Mouse (Mus musculus): ENCODE data around the gene Macf1. TPM values are rescaled to one million over a fixed set of nuclear protein-coding genes. Genes with fewer than 3 reads are reported as not detected.

Gene Macf1
- polyA plus RNA-seq, 1 experiment from 2014 or later, result 37.1 TPM

- H3K27ac ChIP-seq (ENCODE audit: low read length), result no peak overlapping the region
- peaks cover 5% of the 10 kb centered on the region; the same call in 1 of the 2 replicates for H3K9me3 ChIP-seq (ENCODE audit: low read length)
- ATAC-seq (ENCODE audit: low FRiP score, low TSS enrichment), result no peak
- H3K36me3 ChIP-seq (ENCODE audit: insufficient read depth, low read length), result 0 out of 2 replicates have a peak, but pooled peaks cover 5% of the 10 kb centered on the region
- H3K27me3 ChIP-seq (ENCODE audit: insufficient read depth, low read length), result no peaks in the 10 kb centered on the region
- H3K9ac ChIP-seq (replicated peaks; ENCODE audit: low read length), result no peak overlapping the region
- 100% methylated on average over 1 of the region's 2 CpGs for WGBS
- no peak overlapping the region for H3K4me3 ChIP-seq (ENCODE audit: low read length)
- H3K4me2 ChIP-seq (replicated peaks; ENCODE audit: low read depth, low read length), result no peak overlapping the region
- peaks cover 23% of the 10 kb centered on the region for H3K4me1 ChIP-seq (ENCODE audit: insufficient read depth, low read length)
Measured at GRCm38 (mm10) chr4:123611241-123611640, 72.9 kb downstream of the Macf1 start.

DNA sequence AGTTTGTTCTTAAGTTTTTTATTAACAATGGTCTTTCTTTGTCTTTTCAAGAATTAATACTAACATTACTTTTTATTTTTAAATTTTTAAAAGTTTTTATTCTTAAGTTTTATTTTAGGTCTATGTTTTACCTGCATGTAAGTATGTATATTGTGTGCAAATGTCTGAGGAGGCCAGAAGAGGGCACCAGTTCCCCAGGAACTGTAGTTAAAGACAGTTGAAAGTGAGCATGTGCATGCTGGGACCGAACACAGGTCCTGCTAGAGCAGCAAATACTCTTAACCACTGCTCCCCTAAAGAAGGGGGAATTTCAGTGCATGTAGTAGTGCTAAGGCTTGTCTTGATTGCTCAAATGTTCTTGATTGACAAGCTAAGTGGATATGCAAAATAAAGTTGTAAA is 77.0 kb downstream of the Macf1 start:
- H3K27ac ChIP-seq (ENCODE audit: low read length), result no peak overlapping the region
- WGBS, result 97% methylated on average over 1 of the region's 1 CpGs
- H3K27me3 ChIP-seq (ENCODE audit: insufficient read depth, low read length), result no peaks in the 10 kb centered on the region
- no peak for ATAC-seq (ENCODE audit: low FRiP score, low TSS enrichment)
- no peak overlapping the region for H3K4me2 ChIP-seq (replicated peaks; ENCODE audit: low read depth, low read length)
- no peak overlapping the region for H3K4me3 ChIP-seq (ENCODE audit: low read length)
- H3K9ac ChIP-seq (replicated peaks; ENCODE audit: low read length), result no peak overlapping the region
- H3K4me1 ChIP-seq (ENCODE audit: insufficient read depth, low read length), result 0 out of 2 replicates have a peak, but pooled peaks cover 4% of the 10 kb centered on the region
- H3K9me3 ChIP-seq (ENCODE audit: low read length), result peaks cover 5% of the 10 kb centered on the region; the same call in 1 of the 2 replicates
- H3K36me3 ChIP-seq (ENCODE audit: insufficient read depth, low read length), result 0 out of 2 replicates have a peak, but pooled peaks cover 5% of the 10 kb centered on the region

- no peak overlapping the region for H3K4me2 ChIP-seq (replicated peaks; ENCODE audit: low read depth, low read length)
- no peak for ATAC-seq (ENCODE audit: low FRiP score, low TSS enrichment)
- WGBS, result 29% methylated on average over 5 of the region's 5 CpGs
- H3K27ac ChIP-seq (ENCODE audit: low read length), result no peak overlapping the region
- no peaks in the 10 kb centered on the region for H3K27me3 ChIP-seq (ENCODE audit: insufficient read depth, low read length)
- H3K4me3 ChIP-seq (ENCODE audit: low read length), result no peak overlapping the region
- no peak overlapping the region for H3K9ac ChIP-seq (replicated peaks; ENCODE audit: low read length)
- 0 out of 2 replicates have a peak, but pooled peaks cover 4% of the 10 kb centered on the region for H3K4me1 ChIP-seq (ENCODE audit: insufficient read depth, low read length)
- H3K36me3 ChIP-seq (ENCODE audit: insufficient read depth, low read length), result 0 out of 2 replicates have a peak, but pooled peaks cover 5% of the 10 kb centered on the region
- H3K9me3 ChIP-seq (ENCODE audit: low read length), result peaks cover 5% of the 10 kb centered on the region; the same call in 1 of the 2 replicates
Measured at GRCm38 (mm10) chr4:123605948-123606347, 78.2 kb downstream of the Macf1 start.

DNA sequence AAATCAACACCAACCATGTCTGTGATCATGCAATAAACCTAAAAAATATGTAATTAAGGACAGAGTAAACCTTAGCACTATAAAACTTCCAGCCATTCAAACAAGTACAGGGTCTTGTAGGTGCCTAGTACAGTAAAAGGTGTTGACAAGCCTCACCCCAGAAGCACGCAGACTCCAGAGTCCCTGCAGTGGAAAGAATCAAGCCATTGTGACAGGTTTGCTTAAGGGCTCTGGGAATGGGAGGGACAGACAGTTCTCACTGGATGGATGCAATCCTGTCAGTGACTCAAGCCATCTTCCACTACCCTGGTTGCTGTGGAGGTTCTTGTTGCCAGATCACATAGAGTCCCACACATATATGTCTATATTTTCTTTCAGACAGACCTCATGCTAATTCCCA is 78.9 kb downstream of the Macf1 start:
- H3K27me3 ChIP-seq (ENCODE audit: insufficient read depth, low read length), result no peaks in the 10 kb centered on the region
- H3K9ac ChIP-seq (replicated peaks; ENCODE audit: low read length), result no peak overlapping the region
- H3K36me3 ChIP-seq (ENCODE audit: insufficient read depth, low read length), result 0 out of 2 replicates have a peak, but pooled peaks cover 5% of the 10 kb centered on the region
- no peak for ATAC-seq (ENCODE audit: low FRiP score, low TSS enrichment)
- peaks cover 5% of the 10 kb centered on the region; the same call in 1 of the 2 replicates for H3K9me3 ChIP-seq (ENCODE audit: low read length)
- H3K4me2 ChIP-seq (replicated peaks; ENCODE audit: low read depth, low read length), result no peak overlapping the region
- H3K4me3 ChIP-seq (ENCODE audit: low read length), result no peak overlapping the region
- no peak overlapping the region for H3K27ac ChIP-seq (ENCODE audit: low read length)
- WGBS, result 83% methylated on average over 1 of the region's 1 CpGs
- 0 out of 2 replicates have a peak, but pooled peaks cover 4% of the 10 kb centered on the region for H3K4me1 ChIP-seq (ENCODE audit: insufficient read depth, low read length)

DNA sequence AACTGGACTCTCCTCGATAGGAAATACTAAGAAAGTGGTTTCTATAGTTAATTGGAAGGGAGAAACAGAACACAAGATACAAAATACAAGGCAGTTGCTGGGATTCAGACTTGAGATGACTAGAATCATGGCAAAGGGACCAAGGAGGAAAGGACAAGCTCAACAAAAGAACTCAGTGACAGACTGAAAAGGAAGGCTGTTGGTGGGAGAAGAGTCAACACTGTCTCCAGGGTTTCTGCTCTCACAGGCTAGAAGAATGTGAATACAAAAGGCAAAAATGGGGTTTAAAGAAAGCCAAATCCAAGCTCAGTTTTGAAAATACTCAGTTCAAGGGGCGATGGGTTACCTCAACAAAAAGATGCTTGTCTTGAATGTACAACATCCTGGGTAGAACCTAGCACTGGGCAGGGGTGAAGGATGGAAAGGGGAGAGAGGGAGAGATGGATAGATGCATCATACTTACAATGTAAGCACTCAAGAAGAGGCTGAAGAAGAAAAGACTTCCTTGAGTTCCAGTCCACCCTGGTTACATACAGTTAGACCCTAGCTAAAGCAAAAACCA is 81.4 kb downstream of the Macf1 start:
- Histone ChIP-seq H3K36me3 (ENCODE audit: insufficient read depth, low read length) (0 out of 2 replicates have a peak, but pooled peaks cover 5% of the 10 kb centered on the region), H3K4me2 (replicated peaks; ENCODE audit: low read depth, low read length) (no peak overlapping the region), H3K9ac (replicated peaks; ENCODE audit: low read length) (no peak overlapping the region), H3K4me1 (ENCODE audit: insufficient read depth, low read length) (0 out of 2 replicates have a peak, but pooled peaks cover 7% of the 10 kb centered on the region), H3K27me3 (ENCODE audit: insufficient read depth, low read length) (no peaks in the 10 kb centered on the region), H3K9me3 (ENCODE audit: low read length) (peaks cover 5% of the 10 kb centered on the region; the same call in 1 of the 2 replicates), H3K27ac (ENCODE audit: low read length) (no peak overlapping the region), H3K4me3 (ENCODE audit: low read length) (no peak overlapping the region)
- WGBS, result 97% methylated on average over 2 of the region's 2 CpGs
- ATAC-seq (ENCODE audit: low FRiP score, low TSS enrichment), result no peak

DNA sequence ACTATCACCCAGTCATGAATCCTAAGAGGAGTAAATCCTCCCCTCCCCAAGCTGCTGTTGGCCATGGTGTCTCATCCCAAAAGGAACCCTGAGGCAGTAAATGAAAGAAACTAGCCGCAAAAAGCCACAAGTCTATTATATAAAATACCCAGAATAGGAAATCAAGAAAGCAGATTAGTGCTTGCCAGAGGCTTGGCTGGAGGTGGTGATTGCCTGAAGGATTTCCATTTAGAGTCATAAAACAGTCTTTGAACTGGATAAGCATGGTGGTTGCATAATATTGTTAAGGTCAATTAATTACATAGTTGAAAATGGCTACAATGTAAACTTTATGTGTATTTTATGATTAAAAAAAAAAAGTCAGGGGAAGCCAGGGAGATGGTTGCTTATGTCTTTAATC is 83.1 kb downstream of the Macf1 start:
- Histone ChIP-seq H3K4me2 (replicated peaks; ENCODE audit: low read depth, low read length) (no peak overlapping the region), H3K9me3 (ENCODE audit: low read length) (no peaks in the 10 kb centered on the region), H3K36me3 (ENCODE audit: insufficient read depth, low read length) (no peaks in the 10 kb centered on the region), H3K4me1 (ENCODE audit: insufficient read depth, low read length) (0 out of 2 replicates have a peak, but pooled peaks cover 7% of the 10 kb centered on the region), H3K27ac (ENCODE audit: low read length) (no peak overlapping the region), H3K27me3 (ENCODE audit: insufficient read depth, low read length) (no peaks in the 10 kb centered on the region), H3K4me3 (ENCODE audit: low read length) (no peak overlapping the region), H3K9ac (replicated peaks; ENCODE audit: low read length) (no peak overlapping the region)
- no peak for ATAC-seq (ENCODE audit: low FRiP score, low TSS enrichment)
- WGBS, result 80% methylated on average over 1 of the region's 1 CpGs

DNA sequence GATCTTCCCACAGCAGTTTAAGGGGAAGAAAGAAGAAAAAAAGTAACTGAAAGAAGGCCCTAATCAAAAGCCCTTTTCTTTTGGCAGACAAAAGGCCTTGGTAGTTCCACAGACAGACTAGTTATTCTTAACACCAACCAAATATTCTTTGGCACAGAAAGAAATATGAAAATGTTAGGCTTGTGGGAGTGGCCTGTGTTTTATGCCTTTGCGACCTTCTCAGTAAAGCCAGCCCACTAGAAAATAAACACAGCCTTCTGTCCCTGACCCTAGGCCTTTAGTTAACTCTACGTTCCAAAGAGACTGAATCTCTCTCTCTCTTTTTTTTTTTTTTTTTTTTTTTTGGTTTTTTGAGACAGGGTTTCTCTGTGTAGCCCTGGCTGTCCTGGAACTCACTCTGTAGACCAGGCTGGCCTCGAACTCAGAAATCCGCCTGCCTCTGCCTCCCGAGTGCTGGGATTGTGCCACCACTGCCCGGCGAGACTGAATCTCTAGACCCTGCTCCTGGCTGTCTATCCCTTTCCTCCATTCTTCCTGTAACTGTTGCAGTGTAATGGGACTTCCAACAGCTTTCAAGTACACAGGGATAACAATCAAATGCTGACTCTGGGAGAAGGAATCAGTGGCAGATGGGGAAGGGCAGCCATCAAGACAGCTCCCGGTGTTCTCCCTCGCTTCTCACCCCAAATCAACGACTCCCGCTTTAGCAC is 85.5 kb downstream of the Macf1 start:
- no peak for ATAC-seq (ENCODE audit: low FRiP score, low TSS enrichment)
- Histone ChIP-seq H3K4me1 (ENCODE audit: insufficient read depth, low read length) (peaks cover 20% of the 10 kb centered on the region), H3K27ac (ENCODE audit: low read length) (no peak overlapping the region), H3K36me3 (ENCODE audit: insufficient read depth, low read length) (no peaks in the 10 kb centered on the region), H3K4me2 (replicated peaks; ENCODE audit: low read depth, low read length) (no peak overlapping the region), H3K4me3 (ENCODE audit: low read length) (no peak overlapping the region), H3K9me3 (ENCODE audit: low read length) (no peaks in the 10 kb centered on the region), H3K27me3 (ENCODE audit: insufficient read depth, low read length) (no peaks in the 10 kb centered on the region), H3K9ac (replicated peaks; ENCODE audit: low read length) (no peak overlapping the region)
- WGBS, result 71% methylated on average over 11 of the region's 11 CpGs

DNA sequence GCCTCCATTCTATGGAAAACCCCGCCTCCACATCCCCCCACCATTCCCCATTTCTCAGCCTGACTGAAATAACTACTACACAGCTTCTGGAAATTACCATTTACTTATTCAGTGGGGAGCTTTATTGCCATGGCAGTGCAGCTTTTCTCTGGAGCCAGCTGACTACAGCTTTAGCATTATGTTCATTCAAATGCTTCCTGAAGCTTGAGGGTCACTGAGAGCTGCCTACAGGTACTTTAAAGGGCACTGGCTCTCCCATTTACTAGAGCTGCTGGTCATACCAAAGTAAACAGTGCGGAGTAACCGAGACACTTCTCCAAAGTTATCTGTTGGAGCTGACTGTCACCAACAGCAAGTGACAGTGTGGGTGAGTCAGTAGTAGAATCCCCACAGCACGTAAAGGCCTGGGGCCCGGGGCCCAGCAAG is 89.8 kb downstream of the Macf1 start:
- H3K4me2 ChIP-seq (replicated peaks; ENCODE audit: low read depth, low read length), result no peak overlapping the region
- 60% methylated on average over 5 of the region's 5 CpGs for WGBS
- H3K27me3 ChIP-seq (ENCODE audit: insufficient read depth, low read length), result no peaks in the 10 kb centered on the region
- peak overlapping the region; percentile 71 for H3K27ac ChIP-seq (ENCODE audit: low read length)
- H3K9ac ChIP-seq (replicated peaks; ENCODE audit: low read length), result peak overlapping the region; percentile 16; the same call in 1 of the 2 replicates
- ATAC-seq (ENCODE audit: low FRiP score, low TSS enrichment), result peak; percentile 32; the same call in 1 of the 2 replicates
- H3K36me3 ChIP-seq (ENCODE audit: insufficient read depth, low read length), result no peaks in the 10 kb centered on the region
- H3K4me1 ChIP-seq (ENCODE audit: insufficient read depth, low read length), result peaks cover 33% of the 10 kb centered on the region
- no peaks in the 10 kb centered on the region for H3K9me3 ChIP-seq (ENCODE audit: low read length)
- no peak overlapping the region for H3K4me3 ChIP-seq (ENCODE audit: low read length)

GRCm38 (mm10) chr4:123593664-123594063 is 90.5 kb downstream of the Macf1 start:
- Histone ChIP-seq H3K36me3 (ENCODE audit: insufficient read depth, low read length) (no peaks in the 10 kb centered on the region), H3K4me3 (ENCODE audit: low read length) (no peak overlapping the region), H3K9me3 (ENCODE audit: low read length) (no peaks in the 10 kb centered on the region), H3K27me3 (ENCODE audit: insufficient read depth, low read length) (no peaks in the 10 kb centered on the region), H3K4me1 (ENCODE audit: insufficient read depth, low read length) (peaks cover 40% of the 10 kb centered on the region), H3K27ac (ENCODE audit: low read length) (peak overlapping the region; percentile 71), H3K4me2 (replicated peaks; ENCODE audit: low read depth, low read length) (no peak overlapping the region), H3K9ac (replicated peaks; ENCODE audit: low read length) (no peak overlapping the region)
- ATAC-seq (ENCODE audit: low FRiP score, low TSS enrichment), result 0 out of 2 replicates have a peak, but pooled peaks have one; percentile 40
- 35% methylated on average over 3 of the region's 3 CpGs for WGBS

DNA sequence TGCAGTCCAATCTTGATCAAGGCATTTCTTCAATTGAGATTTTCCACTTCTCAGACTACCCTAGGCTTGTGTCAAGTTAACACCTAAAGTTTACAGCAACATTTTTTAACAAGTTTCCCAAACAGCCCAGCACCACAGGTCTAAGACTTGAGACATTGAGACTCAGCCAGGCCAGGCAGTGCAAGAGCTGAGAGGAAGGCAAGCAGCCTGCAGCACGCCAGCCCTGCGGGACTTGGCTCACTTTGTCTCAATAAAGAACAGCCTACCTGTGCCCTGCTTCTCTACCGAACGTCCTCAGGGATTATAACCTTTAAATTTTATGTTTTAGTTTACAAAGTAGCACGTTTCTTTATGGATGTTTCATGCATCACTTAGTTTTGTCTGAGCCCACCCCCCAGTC is 92.1 kb downstream of the Macf1 start:
- no peaks in the 10 kb centered on the region for H3K27me3 ChIP-seq (ENCODE audit: insufficient read depth, low read length)
- H3K9me3 ChIP-seq (ENCODE audit: low read length), result no peaks in the 10 kb centered on the region
- no peak overlapping the region for H3K9ac ChIP-seq (replicated peaks; ENCODE audit: low read length)
- H3K4me3 ChIP-seq (ENCODE audit: low read length), result no peak overlapping the region
- 68% methylated on average over 5 of the region's 5 CpGs for WGBS
- no peak overlapping the region for H3K27ac ChIP-seq (ENCODE audit: low read length)
- no peaks in the 10 kb centered on the region for H3K36me3 ChIP-seq (ENCODE audit: insufficient read depth, low read length)
- ATAC-seq (ENCODE audit: low FRiP score, low TSS enrichment), result no peak
- peaks cover 40% of the 10 kb centered on the region for H3K4me1 ChIP-seq (ENCODE audit: insufficient read depth, low read length)
- H3K4me2 ChIP-seq (replicated peaks; ENCODE audit: low read depth, low read length), result no peak overlapping the region

All from kidney, embryonic 16.5 days (tissue).